Comparison of ENCODE assay signal across 17 mouse cellular contexts in the genomic region with DNA sequence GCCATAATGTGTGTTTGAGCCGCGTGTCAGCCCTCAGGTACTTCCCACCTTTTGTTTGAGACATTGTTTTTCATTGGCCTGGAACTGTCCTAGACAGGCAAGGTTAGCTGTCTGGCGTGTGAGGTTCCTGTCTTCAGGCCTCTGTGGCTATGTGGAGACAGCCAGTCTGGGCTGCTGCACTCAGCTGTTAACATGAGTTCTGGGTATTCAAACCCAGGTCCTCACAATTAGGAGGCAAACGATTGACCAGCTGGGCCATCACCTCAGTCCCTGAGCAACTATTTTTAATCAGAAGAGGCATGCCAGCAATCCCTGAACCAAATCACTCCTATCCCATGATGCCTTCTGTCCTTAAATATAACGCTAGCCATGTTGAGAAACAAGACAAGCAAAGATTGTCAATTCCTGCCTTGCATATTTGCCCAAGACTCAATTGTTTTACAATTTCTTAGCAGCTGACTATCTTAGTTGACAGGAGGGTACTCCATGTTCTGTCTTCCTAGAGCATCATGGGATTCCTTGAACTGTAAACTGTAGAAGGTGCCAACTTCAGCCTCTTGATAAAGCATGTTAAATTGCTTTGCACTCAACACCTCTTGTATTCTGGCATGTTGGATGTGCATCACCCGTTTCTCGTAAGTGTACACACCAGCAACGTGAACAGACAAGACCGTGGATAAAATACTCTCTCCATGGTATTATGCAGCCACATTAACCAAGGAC.
"Had no signal": no experiment of that assay in that cellular context is flagged by ENCODE, and none has a peak within 500 bp of the region (broad histone marks: within the 10 kb centered on the region; RNA-seq: fewer than 3 reads in every experiment).

No protein-coding gene starts in this region.

- H3K9ac ChIP-seq: kidney, embryonic 15.5 days; limb, embryonic 15.5 days; neural tube, embryonic 15.5 days; stomach, embryonic 15.5 days had no signal

- H3K4me3 ChIP-seq: kidney, embryonic 15.5 days; left cerebral cortex, adult 2 months; limb, embryonic 15.5 days; midbrain, embryonic 10.5 days; myocyte; neural tube, embryonic 15.5 days; stomach, embryonic 15.5 days had no signal

- H3K4me2 ChIP-seq: kidney, embryonic 15.5 days; limb, embryonic 15.5 days; neural tube, embryonic 15.5 days; stomach, embryonic 15.5 days had no signal

- H3K36me3 ChIP-seq: limb, embryonic 15.5 days; midbrain, embryonic 10.5 days; stomach, embryonic 15.5 days had no signal

- DNase-seq: kidney, adult 2 months; kidney, postnatal 14 days; lung, adult 2 months; lung, postnatal 10 days; lung, postnatal 4 days; midbrain, embryonic 14.5 days; retina, postnatal 1 day; right cerebral cortex, postnatal 14 days; thymus, adult 2 months; thymus, postnatal 25 days had no signal

- H3K9me3 ChIP-seq: kidney, embryonic 15.5 days; limb, embryonic 15.5 days; midbrain, embryonic 10.5 days; neural tube, embryonic 15.5 days; stomach, embryonic 15.5 days had no signal

- H3K27me3 ChIP-seq: kidney, embryonic 15.5 days; limb, embryonic 15.5 days; neural tube, embryonic 15.5 days; stomach, embryonic 15.5 days had no signal

- H3K27ac ChIP-seq: kidney, embryonic 15.5 days; left cerebral cortex, adult 2 months; limb, embryonic 15.5 days; midbrain, embryonic 10.5 days; neural tube, embryonic 15.5 days; stomach, embryonic 15.5 days had no signal
